Mouse (Mus musculus) small intestine, adult 2 months (tissue): ENCODE results near the gene Gm16181. TPM values are rescaled to one million over a fixed set of nuclear protein-coding genes. Genes with fewer than 3 reads are reported as not detected.

ENCODE experiments used
- H3K27ac ChIP-seq: fragments of 200-500 bp; 2 replicates; pipeline ENCODE4 v1.5.1; 2012; ENCODE audit warnings: low read depth, low read length, control low read depth, inconsistent platforms; ENCODE audit not compliant: insufficient read depth
- H3K27me3 ChIP-seq: fragments of 200-500 bp; 2 replicates; pipeline ENCODE4 v1.6.1; 2012; ENCODE audit warnings: mild to moderate bottlenecking, moderate library complexity, low read length, inconsistent platforms; ENCODE audit not compliant: control insufficient read depth, insufficient read depth
- H3K36me3 ChIP-seq: fragments of 200-500 bp; 2 replicates; pipeline ENCODE4 v1.6.1; 2012; ENCODE audit warnings: mild to moderate bottlenecking, low read length, control low read depth, inconsistent platforms; ENCODE audit not compliant: control insufficient read depth, insufficient read depth
- H3K4me1 ChIP-seq: fragments of 200-500 bp; 2 replicates; pipeline ENCODE4 v1.6.1; 2012; ENCODE audit warnings: low read length, inconsistent platforms, mixed read lengths; ENCODE audit not compliant: control insufficient read depth, insufficient read depth, insufficient read length
- H3K4me3 ChIP-seq: fragments of 200-500 bp; 2 replicates; pipeline ENCODE4 v1.5.1; 2012; ENCODE audit warnings: low read depth, mild to moderate bottlenecking, control low read depth, inconsistent platforms, low read length, moderate library complexity
- CTCF ChIP-seq: fragments of 200-500 bp; IDR thresholded peaks from 2 replicates; pipeline ENCODE4 v1.5.1; 2012; ENCODE audit warnings: low read depth, mild to moderate bottlenecking, control low read depth, inconsistent platforms, low read length, moderate library complexity, mixed read lengths; ENCODE audit not compliant: insufficient replicate concordance, insufficient read length; ENCODE audit errors: extremely low read depth
- POLR2A ChIP-seq: fragments of 200-500 bp; IDR thresholded peaks from 2 replicates; pipeline ENCODE4 v1.6.1; 2012; ENCODE audit warnings: low read depth, mild to moderate bottlenecking, control low read depth, inconsistent platforms, low read length, moderate library complexity
- WGBS: fragments of 180-500 bp; shearing (Covaris S2); methylation state at CpG from one replicate; pipeline ENCODE4 v1.1.7; 2018; 5-methylcytosine and 5-hydroxymethylcytosine counted together
- polyA plus RNA-seq: library from polyadenylated mRNA; depleted of rRNA; stranded (reverse); fragments of >200 nt; gene quantifications from 2 replicates; pipeline ENCODE4 v1.2.3, GENCODE M21; 2012

The Gm16181 gene
- polyA plus RNA-seq, 1 experiment = not detected

- 77% methylated on average over 5 of the region's 5 CpGs for WGBS
- TF ChIP-seq CTCF = no peak
- no peak for TF ChIP-seq POLR2A
- H3K4me3 ChIP-seq = no peak overlapping the region
- H3K27me3 ChIP-seq = no peaks in the 10 kb centered on the region
- H3K27ac ChIP-seq = no peak overlapping the region
- peaks cover 15% of the 10 kb centered on the region for H3K36me3 ChIP-seq
- peaks cover 24% of the 10 kb centered on the region for H3K4me1 ChIP-seq
Observed at GRCm38 (mm10) chr17:35239700-35240099, 19.1 kb downstream of the Gm16181 start.

- TF ChIP-seq CTCF (no peak), POLR2A (no peak)
- 21% methylated on average over 12 of the region's 12 CpGs for WGBS
Observed at GRCm38 (mm10) chr17:35240384-35241304, 20.0 kb downstream of the Gm16181 start.

GRCm38 (mm10) chr17:35241305-35242014, 20.8 kb downstream of the Gm16181 start, which contains the start of gene Ddx39b:
Ddx39b (plus strand) TSS chr17:35241746.
- H3K27ac ChIP-seq = peak within 1 kb of the TSS; percentile 99
- WGBS = under 1% methylated on average over 69 of the region's 69 CpGs
- peak within 1 kb of the TSS; percentile 85 for H3K4me3 ChIP-seq
- H3K27me3 ChIP-seq = no peaks in the 10 kb centered on the region
- TF ChIP-seq CTCF (no peak), POLR2A (peak; percentile 67; the same call in 1 of the 2 replicates)
- H3K4me1 ChIP-seq = peaks cover 22% of the 10 kb centered on the region
- H3K36me3 ChIP-seq = peaks cover 29% of the 10 kb centered on the region

More at GRCm38 (mm10) chr17:35240384-35241304, 20.0 kb downstream of the Gm16181 start:
- Histone ChIP-seq H3K36me3 (peaks cover 21% of the 10 kb centered on the region), H3K4me3 (peak overlapping the region; percentile 85), H3K27ac (peak overlapping the region; percentile 99), H3K27me3 (no peaks in the 10 kb centered on the region), H3K4me1 (peaks cover 22% of the 10 kb centered on the region)

GRCm38 (mm10) chr17:35242015-35242941, 21.6 kb downstream of the Gm16181 start:
- H3K27ac ChIP-seq = peak overlapping the region; percentile 90
- TF ChIP-seq CTCF (no peak; the same call in 1 of the 2 replicates), POLR2A (0 out of 2 replicates have a peak, but pooled peaks have one; percentile 36)
- WGBS = under 1% methylated on average over 55 of the region's 55 CpGs
- peak overlapping the region; percentile 85 for H3K4me3 ChIP-seq
- H3K27me3 ChIP-seq = no peaks in the 10 kb centered on the region
- peaks cover 37% of the 10 kb centered on the region for H3K36me3 ChIP-seq
- peaks cover 22% of the 10 kb centered on the region for H3K4me1 ChIP-seq

- TF ChIP-seq CTCF (peak; percentile 20; the same call in 1 of the 2 replicates), POLR2A (no peak)
- H3K27me3 ChIP-seq = no peaks in the 10 kb centered on the region
- WGBS = under 1% methylated on average over 16 of the region's 16 CpGs
- H3K27ac ChIP-seq = peak overlapping the region; percentile 90
- H3K36me3 ChIP-seq = peaks cover 45% of the 10 kb centered on the region
- H3K4me1 ChIP-seq = peaks cover 22% of the 10 kb centered on the region
- H3K4me3 ChIP-seq = peak overlapping the region; percentile 85
Observed at GRCm38 (mm10) chr17:35243086-35243485, 22.5 kb downstream of the Gm16181 start.

GRCm38 (mm10) chr17:35244999-35245398, 24.4 kb downstream of the Gm16181 start:
- H3K36me3 ChIP-seq = peaks cover 63% of the 10 kb centered on the region
- no peaks in the 10 kb centered on the region for H3K27me3 ChIP-seq
- no peak overlapping the region for H3K27ac ChIP-seq
- H3K4me3 ChIP-seq = no peak overlapping the region
- peaks cover 22% of the 10 kb centered on the region for H3K4me1 ChIP-seq
- no peak for TF ChIP-seq POLR2A
- TF ChIP-seq CTCF = no peak
- 14% methylated on average over 2 of the region's 2 CpGs for WGBS
